Mouse (Mus musculus): ENCODE measurements around the gene Svbp.

GRCm38 (mm10) chr4:119195582-119196320, 645 bp downstream of the Svbp start:
- no peak for TF ChIP-seq CTCF (IDR thresholded peaks at IDR 0.05; ENCODE audit: extremely low read depth, insufficient read depth, insufficient read length, insufficient replicate concordance)
- no peak for TF ChIP-seq POLR2A (IDR thresholded peaks at IDR 0.05; ENCODE audit: low read depth, low read length)
